Comparison of ENCODE assay signal across 8 mouse cellular contexts in the genomic region with DNA sequence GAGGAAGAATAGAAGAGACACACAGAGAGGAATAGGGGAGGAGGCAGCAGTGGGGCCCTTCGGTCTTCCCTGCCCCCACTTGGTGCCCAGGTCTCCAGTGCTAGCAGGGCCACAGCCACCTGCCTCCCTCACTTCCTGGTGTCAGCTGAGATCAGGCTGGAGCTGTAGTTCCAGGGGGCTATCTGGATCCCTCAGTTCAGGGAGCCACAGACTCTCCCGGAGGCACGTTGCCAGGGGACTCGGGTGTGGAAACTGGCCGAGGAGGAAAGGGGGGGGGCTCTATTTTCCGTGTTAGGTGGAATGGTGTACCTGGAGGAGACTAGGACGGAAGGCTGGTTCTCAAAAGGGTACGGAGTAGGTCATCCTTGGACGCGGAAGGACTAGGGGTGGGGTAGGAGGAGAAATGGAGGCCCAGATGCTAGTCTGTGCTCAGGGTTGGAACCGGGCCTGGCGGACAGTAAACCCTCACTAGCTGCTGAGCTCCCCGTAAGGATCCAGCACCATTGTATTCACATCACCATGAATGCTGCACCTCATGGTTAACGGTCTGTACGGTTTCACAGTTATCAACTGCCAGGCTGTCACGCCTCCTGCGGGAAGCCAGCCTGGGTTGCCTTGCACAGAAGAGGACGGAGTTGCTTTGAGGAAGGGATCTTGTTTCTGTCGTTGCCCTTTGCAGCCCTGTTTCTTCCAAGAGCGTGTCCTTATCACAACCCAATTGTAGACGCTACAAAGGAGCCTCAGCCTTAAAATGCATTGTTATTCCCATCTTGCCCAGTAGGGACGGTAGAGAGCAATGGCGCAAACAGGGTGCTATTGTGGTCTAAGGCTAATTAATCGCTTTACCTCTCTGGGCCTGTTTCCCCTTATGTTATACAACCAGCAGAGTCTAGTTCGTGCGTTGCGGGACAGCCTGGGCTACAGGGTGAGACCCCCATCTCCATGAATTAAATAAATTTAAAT. TPM values are rescaled to one million over a fixed set of nuclear protein-coding genes. Genes with fewer than 3 reads are reported as not detected.
DNase-seq lines count a peak whose midpoint lies in the region; ATAC-seq lines count a peak whose summit lies in the region.

No protein-coding gene starts in this region.

- 51% methylated on average over 27 of the region's 27 CpGs for WGBS in forebrain, embryonic 16.5 days
- 46% methylated on average over 27 of the region's 27 CpGs for WGBS in intestine, embryonic 14.5 days
- 53% methylated on average over 27 of the region's 27 CpGs for WGBS in limb, embryonic 11.5 days
- WGBS in midbrain, embryonic 13.5 days, result 47% methylated on average over 27 of the region's 27 CpGs
- WGBS in stomach, embryonic 15.5 days, result 38% methylated on average over 27 of the region's 27 CpGs

- H3K4me3 ChIP-seq in forebrain, embryonic 16.5 days (replicated peaks; ENCODE audit: low read length), result no peak overlapping the region
- H3K4me3 ChIP-seq in intestine, embryonic 14.5 days (ENCODE audit: low read depth, low read length), result no peak overlapping the region
- H3K4me3 ChIP-seq in limb, embryonic 11.5 days (ENCODE audit: low read depth, low read length), result no peak overlapping the region
- H3K4me3 ChIP-seq in midbrain, embryonic 13.5 days (replicated peaks), result no peak overlapping the region
- no peak overlapping the region; the same call in 1 of the 2 replicates for H3K4me3 ChIP-seq in stomach, embryonic 15.5 days (replicated peaks)

- H3K36me3 ChIP-seq in forebrain, embryonic 16.5 days (ENCODE audit: control insufficient read depth, insufficient read depth), result peaks cover 8% of the 10 kb centered on the region
- H3K36me3 ChIP-seq in intestine, embryonic 14.5 days (ENCODE audit: control insufficient read depth, insufficient read depth, low read length), result peaks cover 14% of the 10 kb centered on the region
- peaks cover 12% of the 10 kb centered on the region for H3K36me3 ChIP-seq in limb, embryonic 11.5 days (ENCODE audit: control insufficient read depth, insufficient read depth, low read length)
- H3K36me3 ChIP-seq in midbrain, embryonic 13.5 days, result peaks cover 15% of the 10 kb centered on the region
- peaks cover 12% of the 10 kb centered on the region for H3K36me3 ChIP-seq in stomach, embryonic 15.5 days

- H3K4me2 ChIP-seq in forebrain, embryonic 16.5 days (ENCODE audit: low read length), result peak overlapping the region; percentile 82
- peak overlapping the region; percentile 68; the same call in 1 of the 2 replicates for H3K4me2 ChIP-seq in intestine, embryonic 14.5 days (ENCODE audit: low read length)
- H3K4me2 ChIP-seq in limb, embryonic 11.5 days (ENCODE audit: low read depth, severe bottlenecking), result no peak overlapping the region
- H3K4me2 ChIP-seq in midbrain, embryonic 13.5 days (replicated peaks), result peak overlapping the region; percentile 65
- H3K4me2 ChIP-seq in stomach, embryonic 15.5 days, result peak overlapping the region; percentile 90

- H3K9me3 ChIP-seq in forebrain, embryonic 16.5 days (ENCODE audit: control insufficient read depth, low read length), result no peaks in the 10 kb centered on the region
- H3K9me3 ChIP-seq in intestine, embryonic 14.5 days (ENCODE audit: control insufficient read depth, low read length), result no peaks in the 10 kb centered on the region
- H3K9me3 ChIP-seq in limb, embryonic 11.5 days (ENCODE audit: control insufficient read depth, low read length), result no peaks in the 10 kb centered on the region
- no peaks in the 10 kb centered on the region; the same call in 1 of the 2 replicates for H3K9me3 ChIP-seq in midbrain, embryonic 13.5 days
- H3K9me3 ChIP-seq in stomach, embryonic 15.5 days, result no peaks in the 10 kb centered on the region

- H3K27ac ChIP-seq in forebrain, embryonic 16.5 days (ENCODE audit: low read length), result peak overlapping the region; percentile 97
- peak overlapping the region; percentile 35 for H3K27ac ChIP-seq in intestine, embryonic 14.5 days (ENCODE audit: low read depth)
- no peak overlapping the region for H3K27ac ChIP-seq in limb, embryonic 11.5 days (replicated peaks; ENCODE audit: low read depth, low read length)
- H3K27ac ChIP-seq in midbrain, embryonic 13.5 days, result peak overlapping the region; percentile 95
- H3K27ac ChIP-seq in stomach, embryonic 15.5 days, result peak overlapping the region; percentile 88

- DNase-seq in layer of hippocampus, adult 11-12 months (ENCODE audit: low spot score), result peak; percentile 77
- no peak for DNase-seq in layer of hippocampus, adult 9-11 months
- DNase-seq in cerebellum, adult 11-12 months, result peak; percentile 77
- DNase-seq in intestine, embryonic 14.5 days (ENCODE audit: low spot score), result peak; percentile 78
- peak; percentile 70 for DNase-seq in limb, embryonic 11.5 days (ENCODE audit: low spot score)

- H3K9ac ChIP-seq in forebrain, embryonic 16.5 days (replicated peaks; ENCODE audit: low read depth, low read length), result peak overlapping the region; percentile 79; the same call in 1 of the 2 replicates
- no peak overlapping the region for H3K9ac ChIP-seq in intestine, embryonic 14.5 days (ENCODE audit: low read length)
- H3K9ac ChIP-seq in limb, embryonic 11.5 days (ENCODE audit: low read length), result no peak overlapping the region
- no peak overlapping the region for H3K9ac ChIP-seq in midbrain, embryonic 13.5 days (replicated peaks)
- no peak overlapping the region for H3K9ac ChIP-seq in stomach, embryonic 15.5 days

- ATAC-seq in forebrain, embryonic 16.5 days, result no peak
- no peak for ATAC-seq in intestine, embryonic 14.5 days (replicated peaks; ENCODE audit: low FRiP score, low TSS enrichment, low read depth)
- no peak for ATAC-seq in limb, embryonic 11.5 days (ENCODE audit: insufficient number of reproducible peaks, low FRiP score, low TSS enrichment, low read depth)
- no peak for ATAC-seq in midbrain, embryonic 13.5 days
- no peak for ATAC-seq in stomach, embryonic 15.5 days (ENCODE audit: insufficient read depth, low FRiP score, low read depth)

- peaks cover 5% of the 10 kb centered on the region for H3K27me3 ChIP-seq in forebrain, embryonic 16.5 days (replicated peaks; ENCODE audit: control insufficient read depth, insufficient read depth, low read length)
- H3K27me3 ChIP-seq in intestine, embryonic 14.5 days (replicated peaks; ENCODE audit: control insufficient read depth, insufficient read depth, low read length), result no peaks in the 10 kb centered on the region
- no peaks in the 10 kb centered on the region for H3K27me3 ChIP-seq in limb, embryonic 11.5 days (ENCODE audit: control insufficient read depth, insufficient read depth, low read length)
- H3K27me3 ChIP-seq in midbrain, embryonic 13.5 days, result peaks cover 35% of the 10 kb centered on the region
- H3K27me3 ChIP-seq in stomach, embryonic 15.5 days (replicated peaks), result 0 out of 2 replicates have a peak, but pooled peaks cover 4% of the 10 kb centered on the region

- peaks cover 26% of the 10 kb centered on the region for H3K4me1 ChIP-seq in forebrain, embryonic 16.5 days (replicated peaks; ENCODE audit: control insufficient read depth, insufficient read depth, low read length)
- H3K4me1 ChIP-seq in intestine, embryonic 14.5 days (replicated peaks; ENCODE audit: control insufficient read depth, insufficient read depth, low read length), result peaks cover 20% of the 10 kb centered on the region
- peaks cover 23% of the 10 kb centered on the region; the same call in 1 of the 2 replicates for H3K4me1 ChIP-seq in limb, embryonic 11.5 days (ENCODE audit: control insufficient read depth, insufficient read depth, low read length)
- H3K4me1 ChIP-seq in midbrain, embryonic 13.5 days (replicated peaks), result peaks cover 30% of the 10 kb centered on the region
- H3K4me1 ChIP-seq in stomach, embryonic 15.5 days, result peaks cover 31% of the 10 kb centered on the region

RNA-seq across cellular contexts. Expression of a gene that starts 1.5 kb away (rescaled TPM):
- polyA plus RNA-seq in forebrain, embryonic 16.5 days (2015; fragmentation: Nextera tagmentation; extraction: Ambion mirVana), result 73.5 and 90.4 TPM in 2 replicates
- polyA plus RNA-seq in intestine, embryonic 14.5 days (2014; fragmentation: Nextera tagmentation; extraction: Ambion mirVana), result 45.6 and 47.4 TPM in 2 replicates
- polyA plus RNA-seq in limb, embryonic 11.5 days (2014; fragmentation: Nextera tagmentation; extraction: Ambion mirVana), result 37.3 and 38.2 TPM in 2 replicates
- polyA plus RNA-seq in midbrain, embryonic 13.5 days (2015; fragmentation: Nextera tagmentation; extraction: Ambion mirVana), result 63.7 TPM in 2 replicates
- 40.1 and 48.2 TPM in 2 replicates for polyA plus RNA-seq in stomach, embryonic 15.5 days (2015; fragmentation: Nextera tagmentation; extraction: Ambion mirVana)

RNA-seq across cellular contexts. Expression of a gene that starts 5.7 kb away (rescaled TPM):
- polyA plus RNA-seq in forebrain, embryonic 16.5 days (2015; fragmentation: Nextera tagmentation; extraction: Ambion mirVana), result 0.73 and 0.84 TPM in 2 replicates
- polyA plus RNA-seq in intestine, embryonic 14.5 days (2014; fragmentation: Nextera tagmentation; extraction: Ambion mirVana), result 13.5 and 15.6 TPM in 2 replicates
- 19.0 and 19.9 TPM in 2 replicates for polyA plus RNA-seq in limb, embryonic 11.5 days (2014; fragmentation: Nextera tagmentation; extraction: Ambion mirVana)
- polyA plus RNA-seq in midbrain, embryonic 13.5 days (2015; fragmentation: Nextera tagmentation; extraction: Ambion mirVana), result 2.9 and 4.0 TPM in 2 replicates
- polyA plus RNA-seq in stomach, embryonic 15.5 days (2015; fragmentation: Nextera tagmentation; extraction: Ambion mirVana), result 13.3 and 14.7 TPM in 2 replicates

RNA-seq across cellular contexts. Expression of a gene that starts 7.0 kb away (rescaled TPM):
- polyA plus RNA-seq in forebrain, embryonic 16.5 days (2015; fragmentation: Nextera tagmentation; extraction: Ambion mirVana), result 0.96 and 1.0 TPM in 2 replicates
- polyA plus RNA-seq in intestine, embryonic 14.5 days (2014; fragmentation: Nextera tagmentation; extraction: Ambion mirVana), result 1.7 and 2.3 TPM in 2 replicates
- 1.2 TPM in 2 replicates for polyA plus RNA-seq in limb, embryonic 11.5 days (2014; fragmentation: Nextera tagmentation; extraction: Ambion mirVana)
- polyA plus RNA-seq in midbrain, embryonic 13.5 days (2015; fragmentation: Nextera tagmentation; extraction: Ambion mirVana), result 1.7 and 1.9 TPM in 2 replicates
- 1.3 and 1.4 TPM in 2 replicates for polyA plus RNA-seq in stomach, embryonic 15.5 days (2015; fragmentation: Nextera tagmentation; extraction: Ambion mirVana)

RNA-seq across cellular contexts. Expression of a gene that starts 45.2 kb away (rescaled TPM):
- 20.6 and 21.8 TPM in 2 replicates for polyA plus RNA-seq in forebrain, embryonic 16.5 days (2015; fragmentation: Nextera tagmentation; extraction: Ambion mirVana)
- polyA plus RNA-seq in intestine, embryonic 14.5 days (2014; fragmentation: Nextera tagmentation; extraction: Ambion mirVana), result 21.2 and 21.3 TPM in 2 replicates
- polyA plus RNA-seq in limb, embryonic 11.5 days (2014; fragmentation: Nextera tagmentation; extraction: Ambion mirVana), result 19.7 and 21.1 TPM in 2 replicates
- polyA plus RNA-seq in midbrain, embryonic 13.5 days (2015; fragmentation: Nextera tagmentation; extraction: Ambion mirVana), result 15.5 and 18.2 TPM in 2 replicates
- polyA plus RNA-seq in stomach, embryonic 15.5 days (2015; fragmentation: Nextera tagmentation; extraction: Ambion mirVana), result 16.9 and 21.5 TPM in 2 replicates

RNA-seq across cellular contexts. Expression of a gene that starts 45.5 kb away (rescaled TPM):
- polyA plus RNA-seq in forebrain, embryonic 16.5 days (2015; fragmentation: Nextera tagmentation; extraction: Ambion mirVana), result 377 and 426 TPM in 2 replicates
- 494 and 522 TPM in 2 replicates for polyA plus RNA-seq in intestine, embryonic 14.5 days (2014; fragmentation: Nextera tagmentation; extraction: Ambion mirVana)
- 413 and 428 TPM in 2 replicates for polyA plus RNA-seq in limb, embryonic 11.5 days (2014; fragmentation: Nextera tagmentation; extraction: Ambion mirVana)
- polyA plus RNA-seq in midbrain, embryonic 13.5 days (2015; fragmentation: Nextera tagmentation; extraction: Ambion mirVana), result 465 and 479 TPM in 2 replicates
- polyA plus RNA-seq in stomach, embryonic 15.5 days (2015; fragmentation: Nextera tagmentation; extraction: Ambion mirVana), result 437 and 463 TPM in 2 replicates
